Mouse (Mus musculus) thymus, adult 2 months (tissue): ENCODE results near the gene Dock9.

Experiments
- CTCF ChIP-seq: fragments of 200-500 bp; IDR thresholded peaks from 2 replicates; pipeline ENCODE4 v1.5.1; 2012; ENCODE audit warnings: mild to moderate bottlenecking, control low read depth, low read length, moderate library complexity, borderline replicate concordance; ENCODE audit not compliant: control insufficient read depth, poor library complexity, insufficient read depth; ENCODE audit errors: extremely low read depth
- POLR2A ChIP-seq: fragments of 200-500 bp; IDR thresholded peaks from 2 replicates; pipeline ENCODE4 v1.6.1; 2012; ENCODE audit warnings: mild to moderate bottlenecking, low read length, control low read depth, moderate library complexity; ENCODE audit not compliant: control insufficient read depth, poor library complexity, insufficient read depth; ENCODE audit errors: extremely low read depth

DNA sequence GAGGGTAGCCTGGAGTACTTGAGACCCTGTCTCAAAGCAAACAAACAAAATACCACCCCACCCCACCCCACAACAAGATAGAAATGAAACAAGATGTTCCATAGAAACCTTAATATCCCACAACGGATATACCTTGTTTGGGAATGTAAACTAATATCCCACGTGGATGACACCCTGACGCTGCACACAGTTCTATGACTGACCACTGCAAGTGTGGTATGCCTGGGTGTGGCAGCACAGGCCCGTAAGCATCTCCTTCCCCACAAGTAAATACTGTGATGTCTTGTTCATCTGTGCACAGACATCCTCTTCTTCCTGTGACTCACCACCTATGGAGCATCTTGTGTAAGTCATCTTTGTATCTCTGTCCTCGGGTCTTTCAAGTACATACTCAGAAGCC is 118.7 kb downstream of the Dock9 start:
- TF ChIP-seq POLR2A, result no peak
- no peak for TF ChIP-seq CTCF
